Mouse (Mus musculus) embryonic facial prominence, embryonic 13.5 days (tissue): Measurements from ENCODE around the gene Ttll5. TPM values are rescaled to one million over a fixed set of nuclear protein-coding genes. Genes with fewer than 3 reads are reported as not detected.

Source experiments
- ATAC-seq: fragments of 200-750 bp; cut with Nextera tagmentation; 2 replicates; pipeline ENCODE4 v1.8.0; 2017; ENCODE audit warnings: low read depth; ENCODE audit not compliant: insufficient number of reproducible peaks, insufficient read depth, low FRiP score, low TSS enrichment
- H3K27ac ChIP-seq: fragments of 300-500 bp; sonication (generic); 2 replicates; pipeline ENCODE4 v1.5.1; 2015; ENCODE audit warnings: moderate library complexity, mild to moderate bottlenecking, inconsistent platforms
- H3K27me3 ChIP-seq: fragments of 300-500 bp; sonication (generic); 2 replicates; pipeline ENCODE4 v1.6.1; 2015; ENCODE audit warnings: mild to moderate bottlenecking, inconsistent platforms
- H3K36me3 ChIP-seq: fragments of 300-500 bp; sonication (generic); 2 replicates; pipeline ENCODE4 v1.6.1; 2015; ENCODE audit warnings: mild to moderate bottlenecking, inconsistent platforms
- H3K4me1 ChIP-seq: fragments of 300-500 bp; sonication (generic); 2 replicates; pipeline ENCODE4 v1.6.1; 2015; ENCODE audit warnings: inconsistent platforms
- H3K4me2 ChIP-seq: fragments of 300-500 bp; sonication (generic); 2 replicates; pipeline ENCODE4 v1.6.1; 2015; ENCODE audit warnings: moderate library complexity, mild to moderate bottlenecking, inconsistent platforms
- H3K4me3 ChIP-seq: fragments of 300-500 bp; sonication (generic); 2 replicates; pipeline ENCODE4 v1.5.1; 2015; ENCODE audit warnings: mild to moderate bottlenecking, inconsistent platforms
- H3K9ac ChIP-seq: fragments of 300-500 bp; sonication (generic); 2 replicates; pipeline ENCODE4 v1.6.1; 2015; ENCODE audit warnings: mild to moderate bottlenecking, inconsistent platforms
- H3K9me3 ChIP-seq: fragments of 300-500 bp; sonication (generic); 2 replicates; pipeline ENCODE4 v1.6.1; 2016; ENCODE audit warnings: inconsistent platforms
- WGBS: fragments of 180-500 bp; shearing (Covaris S2); methylation state at CpG from one replicate; pipeline ENCODE4 v1.1.7; 2015; ENCODE audit warnings: mixed read lengths; 5-methylcytosine and 5-hydroxymethylcytosine counted together
- polyA plus RNA-seq: library from polyadenylated mRNA; unstranded; fragments of >200 nt; fragmentation: Nextera tagmentation; extraction: Ambion mirVana; gene quantifications from 2 replicates; pipeline ENCODE4 v1.2.1, GENCODE M21; 2015

Ttll5 gene
- polyA plus RNA-seq, 1 experiment from 2014 or later, result 17.3 TPM

- H3K9me3 ChIP-seq, result no peaks in the 10 kb centered on the region
- H3K27ac ChIP-seq, result no peak overlapping the region; the same call in 1 of the 2 replicates
- 61% methylated on average over 8 of the region's 8 CpGs for WGBS
- no peaks in the 10 kb centered on the region for H3K27me3 ChIP-seq
- no peak overlapping the region for H3K9ac ChIP-seq
- no peak overlapping the region for H3K4me2 ChIP-seq
- H3K36me3 ChIP-seq, result peaks cover 9% of the 10 kb centered on the region
- H3K4me3 ChIP-seq, result no peak overlapping the region
- no peak for ATAC-seq
- H3K4me1 ChIP-seq, result peaks cover 29% of the 10 kb centered on the region
Measured at GRCm38 (mm10) chr12:86103852-86104251, 279.4 kb downstream of the Ttll5 start.

- H3K9ac ChIP-seq, result no peak overlapping the region
- peaks cover 29% of the 10 kb centered on the region for H3K4me1 ChIP-seq
- H3K27ac ChIP-seq, result no peak overlapping the region
- no peak overlapping the region for H3K4me2 ChIP-seq
- H3K36me3 ChIP-seq, result peaks cover 9% of the 10 kb centered on the region
- H3K9me3 ChIP-seq, result no peaks in the 10 kb centered on the region
- no peak overlapping the region for H3K4me3 ChIP-seq
- no peaks in the 10 kb centered on the region for H3K27me3 ChIP-seq
- WGBS, result 67% methylated on average over 11 of the region's 11 CpGs
- ATAC-seq, result peak; percentile 18; the same call in 1 of the 2 replicates
Measured at GRCm38 (mm10) chr12:86104297-86104696, 279.8 kb downstream of the Ttll5 start.

GRCm38 (mm10) chr12:86105546-86105945, 281.1 kb downstream of the Ttll5 start:
- no peaks in the 10 kb centered on the region for H3K9me3 ChIP-seq
- no peak overlapping the region for H3K27ac ChIP-seq
- H3K4me3 ChIP-seq, result no peak overlapping the region
- no peak for ATAC-seq
- no peaks in the 10 kb centered on the region for H3K27me3 ChIP-seq
- peaks cover 9% of the 10 kb centered on the region for H3K36me3 ChIP-seq
- H3K4me2 ChIP-seq, result no peak overlapping the region
- no peak overlapping the region for H3K9ac ChIP-seq
- WGBS, result 81% methylated on average over 8 of the region's 10 CpGs
- H3K4me1 ChIP-seq, result peaks cover 26% of the 10 kb centered on the region

GRCm38 (mm10) chr12:86106086-86106485, 281.6 kb downstream of the Ttll5 start:
- no peak for ATAC-seq
- no peak overlapping the region for H3K4me2 ChIP-seq
- no peak overlapping the region for H3K9ac ChIP-seq
- no peaks in the 10 kb centered on the region for H3K27me3 ChIP-seq
- H3K27ac ChIP-seq, result no peak overlapping the region
- H3K4me3 ChIP-seq, result no peak overlapping the region
- no peaks in the 10 kb centered on the region for H3K9me3 ChIP-seq
- WGBS, result 92% methylated on average over 9 of the region's 9 CpGs
- peaks cover 9% of the 10 kb centered on the region for H3K36me3 ChIP-seq
- peaks cover 20% of the 10 kb centered on the region for H3K4me1 ChIP-seq

GRCm38 (mm10) chr12:86107645-86108044, 283.2 kb downstream of the Ttll5 start:
- no peak overlapping the region for H3K27ac ChIP-seq
- H3K4me2 ChIP-seq, result no peak overlapping the region
- H3K4me3 ChIP-seq, result no peak overlapping the region
- WGBS, result 61% methylated on average over 7 of the region's 7 CpGs
- no peaks in the 10 kb centered on the region for H3K9me3 ChIP-seq
- no peak for ATAC-seq
- peaks cover 13% of the 10 kb centered on the region; the same call in 1 of the 2 replicates for H3K4me1 ChIP-seq
- no peak overlapping the region for H3K9ac ChIP-seq
- H3K27me3 ChIP-seq, result no peaks in the 10 kb centered on the region
- peaks cover 9% of the 10 kb centered on the region; the same call in 1 of the 2 replicates for H3K36me3 ChIP-seq

- peaks cover 9% of the 10 kb centered on the region; the same call in 1 of the 2 replicates for H3K36me3 ChIP-seq
- no peak for ATAC-seq
- H3K27me3 ChIP-seq, result no peaks in the 10 kb centered on the region
- H3K4me1 ChIP-seq, result 0 out of 2 replicates have a peak, but pooled peaks cover 4% of the 10 kb centered on the region
- H3K4me2 ChIP-seq, result no peak overlapping the region
- WGBS, result 85% methylated on average over 4 of the region's 4 CpGs
- H3K9ac ChIP-seq, result no peak overlapping the region
- H3K27ac ChIP-seq, result no peak overlapping the region
- no peaks in the 10 kb centered on the region for H3K9me3 ChIP-seq
- no peak overlapping the region for H3K4me3 ChIP-seq
Measured at GRCm38 (mm10) chr12:86109531-86109930, 285.1 kb downstream of the Ttll5 start.

- Histone ChIP-seq H3K4me2 (no peak overlapping the region), H3K4me1 (no peaks in the 10 kb centered on the region), H3K9me3 (no peaks in the 10 kb centered on the region), H3K9ac (no peak overlapping the region), H3K4me3 (no peak overlapping the region), H3K27me3 (no peaks in the 10 kb centered on the region), H3K27ac (no peak overlapping the region), H3K36me3 (0 out of 2 replicates have a peak, but pooled peaks cover 8% of the 10 kb centered on the region)
- ATAC-seq, result no peak
- 92% methylated on average over 2 of the region's 2 CpGs for WGBS
Measured at GRCm38 (mm10) chr12:86110637-86111036, 286.2 kb downstream of the Ttll5 start.

Other genes starting within 250 kb of the Ttll5 start
- gene Jdp2, start 225.6 kb upstream of the Ttll5 start, polyA plus RNA-seq, result 0.35 and 0.63 TPM in 2 replicates
- 5.8 and 7.6 TPM in 2 replicates for gene Batf, start 138.0 kb upstream of the Ttll5 start, polyA plus RNA-seq
- 2.5 and 2.7 TPM in 2 replicates for gene Flvcr2, start 78.1 kb upstream of the Ttll5 start, polyA plus RNA-seq
- gene Erg28, start 109 bp upstream of the Ttll5 start, polyA plus RNA-seq, result 113 and 119 TPM in 2 replicates